Mouse (Mus musculus) kidney, adult 2 months (tissue): ENCODE data around the gene Rsph1.

ENCODE experiments used
- CTCF ChIP-seq: fragments of 200-500 bp; conservative IDR thresholded peaks from 2 replicates; pipeline ENCODE4 v1.5.1; 2011; ENCODE audit warnings: low read depth, mild to moderate bottlenecking, control low read depth, low read length, moderate library complexity, mixed read lengths; ENCODE audit not compliant: insufficient read depth, insufficient read length
- POLR2A ChIP-seq: fragments of 200-500 bp; IDR thresholded peaks from one replicate; pipeline ENCODE4 v1.6.1; 2011; ENCODE audit warnings: low read depth, low read length, control low read depth

DNA sequence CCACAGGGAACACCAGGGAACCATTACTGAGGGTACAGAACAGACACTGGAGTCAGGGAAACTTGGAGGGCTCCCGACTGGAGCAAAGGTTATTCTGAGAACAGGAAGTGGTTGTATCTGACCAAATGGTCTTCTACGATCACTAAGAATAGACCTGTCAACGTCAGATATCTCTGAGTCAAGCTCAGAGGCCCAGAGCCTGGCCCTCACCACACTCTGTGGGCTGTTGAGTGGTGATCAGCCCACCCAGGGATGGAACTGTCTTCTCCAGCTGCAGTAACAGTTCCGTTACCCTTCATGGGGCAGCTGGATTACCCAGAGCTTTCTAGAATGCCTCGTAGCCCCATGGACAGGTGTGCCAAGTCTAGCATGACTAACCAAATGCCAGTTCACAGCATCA, 31.9 kb downstream of the Rsph1 start:
- TF ChIP-seq CTCF (no peak), POLR2A (no peak)
